Comparison of ENCODE assay signal across 23 mouse cellular contexts in genomic region chr6:122768256-122768655, GRCm38 (mm10). TPM values are rescaled to one million over a fixed set of nuclear protein-coding genes. Genes with fewer than 3 reads are reported as not detected.
A peak's percentile ranks its signal among the peaks of the same experiment; 100 is the strongest.
DNase-seq lines count a peak whose midpoint lies in the region; ATAC-seq and TF ChIP-seq lines count a peak whose summit lies in the region.
"Had no signal": no experiment of that assay in that cellular context is flagged by ENCODE, and none has a peak within 500 bp of the region (broad histone marks: within the 10 kb centered on the region; RNA-seq: fewer than 3 reads in every experiment).

No protein-coding gene starts in this region.

- in situ Hi-C loops in ES-E14 (cut with MboI; ENCODE audit: low sequenced_read_pairs in 2 of 2, unreplicated experiment in 2 of 2), result no loop called here

- WGBS in heart, embryonic 12.5 days, result 87% methylated on average over 5 of the region's 5 CpGs

- H3K4me2 ChIP-seq in heart, embryonic 12.5 days, result no peak overlapping the region
- H3K4me2 ChIP-seq: embryonic facial prominence, embryonic 12.5 days; forebrain, embryonic 13.5 days; hindbrain, embryonic 15.5 days; intestine, embryonic 15.5 days; liver, embryonic 12.5 days; midbrain, embryonic 13.5 days had no signal

- no peaks in the 10 kb centered on the region for H3K36me3 ChIP-seq in heart, embryonic 12.5 days
- no peaks in the 10 kb centered on the region for H3K36me3 ChIP-seq in ES-E14 (ENCODE audit: control insufficient read depth, insufficient read depth, low read length, poor library complexity, severe bottlenecking)
- H3K36me3 ChIP-seq: embryonic facial prominence, embryonic 12.5 days; heart, embryonic 10.5 days; hindbrain, embryonic 15.5 days; intestine, embryonic 15.5 days; liver, embryonic 12.5 days; midbrain, embryonic 13.5 days had no signal

- H3K4me3 ChIP-seq in heart, embryonic 12.5 days, result no peak overlapping the region
- H3K4me3 ChIP-seq in ES-E14 (ENCODE audit: insufficient read depth in 1 of 2, low read depth in 1 of 2, low read length in 2 of 2, poor library complexity in 1 of 2, severe bottlenecking in 1 of 2), result no peak overlapping the region
- H3K4me3 ChIP-seq: embryonic facial prominence, embryonic 12.5 days; forebrain, embryonic 13.5 days; gastrocnemius, adult 2 months; heart, embryonic 10.5 days; hindbrain, embryonic 15.5 days; intestine, embryonic 15.5 days; liver, embryonic 12.5 days; midbrain, embryonic 13.5 days had no signal

- no peak overlapping the region for H3K27ac ChIP-seq in heart, embryonic 12.5 days (ENCODE audit: poor library complexity, severe bottlenecking)
- peak overlapping the region; percentile 71; the same call in 1 of the 2 replicates for H3K27ac ChIP-seq in ES-E14 (ENCODE audit: insufficient read depth, low read depth, low read length, poor library complexity, severe bottlenecking)
- H3K27ac ChIP-seq: embryonic facial prominence, embryonic 12.5 days; forebrain, embryonic 13.5 days; gastrocnemius, adult 2 months; heart, embryonic 10.5 days; hindbrain, embryonic 15.5 days; intestine, embryonic 15.5 days; liver, embryonic 12.5 days; midbrain, embryonic 13.5 days had no signal

- H3K4me1 ChIP-seq in heart, embryonic 12.5 days (replicated peaks), result peaks cover 13% of the 10 kb centered on the region; the same call in 1 of the 2 replicates
- peaks cover 18 to 19% of the 10 kb centered on the region in 2 experiments for H3K4me1 ChIP-seq in ES-E14 (ENCODE audit: control insufficient read depth in 2 of 2, insufficient read depth in 2 of 2, low read length in 2 of 2, poor library complexity in 1 of 2)

- H3K27me3 ChIP-seq in heart, embryonic 12.5 days (replicated peaks), result no peaks in the 10 kb centered on the region
- H3K27me3 ChIP-seq: hindbrain, embryonic 15.5 days; intestine, embryonic 15.5 days; liver, embryonic 12.5 days had no signal

- DNase-seq in heart, adult 11 months, result peak; percentile 73
- DNase-seq in ES-E14 (ENCODE audit: low read depth, low spot score), result no peak
- DNase-seq in cerebellum, adult 8-10 months, result peak; percentile 64
- DNase-seq in cerebellum, postnatal 36 days, result peak; percentile 67 to 71
- DNase-seq in right cerebral cortex, postnatal 10 days (ENCODE audit: low spot score in 2 of 2), result no peak
- no peak for DNase-seq in urinary bladder, adult 18-20 months (ENCODE audit: low spot score in 2 of 2)
- no peak for DNase-seq in left cerebral cortex, adult 9 months (ENCODE audit: low spot score in 2 of 2)
- DNase-seq: adrenal gland, adult 2 months; gastrocnemius, adult 2 months; kidney, postnatal 36 days; lung, adult 18-20 months; lung, postnatal 10 days; right cerebral cortex, postnatal 14 days; thymus, postnatal 14 days had no signal

- no peaks in the 10 kb centered on the region for H3K9me3 ChIP-seq in heart, embryonic 12.5 days (replicated peaks)
- no peaks in the 10 kb centered on the region for H3K9me3 ChIP-seq in ES-E14 (ENCODE audit: control insufficient read depth, insufficient read depth, low read depth, low read length)
- H3K9me3 ChIP-seq: embryonic facial prominence, embryonic 12.5 days; forebrain, embryonic 13.5 days; heart, embryonic 10.5 days; hindbrain, embryonic 15.5 days; intestine, embryonic 15.5 days; liver, embryonic 12.5 days; midbrain, embryonic 13.5 days had no signal

- ATAC-seq in heart, embryonic 12.5 days (ENCODE audit: insufficient number of reproducible peaks, low FRiP score), result no peak
- ATAC-seq: CD4-positive, CD25-positive, alpha-beta regulatory T cell, adult 4 months; forebrain, embryonic 13.5 days; intestine, embryonic 15.5 days; liver, embryonic 12.5 days; midbrain, embryonic 13.5 days had no signal

- no peak overlapping the region for H3K9ac ChIP-seq in heart, embryonic 12.5 days
- peak overlapping the region; percentile 44; the same call in 1 of the 2 replicates for H3K9ac ChIP-seq in ES-E14 (ENCODE audit: insufficient read depth, low read depth, low read length, poor library complexity, severe bottlenecking)
- H3K9ac ChIP-seq: embryonic facial prominence, embryonic 12.5 days; forebrain, embryonic 13.5 days; hindbrain, embryonic 15.5 days; intestine, embryonic 15.5 days; liver, embryonic 12.5 days; midbrain, embryonic 13.5 days had no signal

TF ChIP-seq in ES-E14, 5 proteins besides CTCF, POLR2A, EP300 and RAD21:
- no peak for TF ChIP-seq CHD2 (IDR thresholded peaks at IDR 0.05; ENCODE audit: low read depth, low read length)
- TF ChIP-seq HCFC1 (IDR thresholded peaks at IDR 0.05; ENCODE audit: borderline replicate concordance, insufficient read depth, low read length), result no peak
- TF ChIP-seq ZC3H11A (IDR thresholded peaks at IDR 0.05; ENCODE audit: borderline replicate concordance, low read depth, low read length), result no peak
- no peak for TF ChIP-seq MAFK (IDR thresholded peaks at IDR 0.05; ENCODE audit: insufficient read depth, low read depth, low read length)
- TF ChIP-seq ZNF384 (IDR thresholded peaks at IDR 0.05; ENCODE audit: low read depth, low read length), result no peak
TF ChIP-seq in ES-E14: peak in this region for 0.

RNA-seq across cellular contexts. Expression of gene Slc2a3, which starts 33.2 kb away (rescaled TPM):
- polyA plus RNA-seq in heart, embryonic 12.5 days (2016; fragmentation: Nextera tagmentation; extraction: Ambion mirVana), result 26.6 and 27.7 TPM in 2 replicates
- total RNA-seq in ES-E14 (2012; rRNA removed), result 890 and 1,987 TPM in 2 replicates

RNA-seq across cellular contexts. Expression of gene Foxj2, which starts 51.5 kb away (rescaled TPM):
- polyA plus RNA-seq in heart, embryonic 12.5 days (2016; fragmentation: Nextera tagmentation; extraction: Ambion mirVana), result 7.8 and 8.4 TPM in 2 replicates
- total RNA-seq in ES-E14 (2012; rRNA removed), result 1.3 and 1.7 TPM in 2 replicates

Comparison
In these comparisons a context has a peak if more than half of its experiments do, and no peak if none do; other contexts are left out.
1. DNase-seq: peak in heart, adult 11 months (single experiment), cerebellum, adult 8-10 months (single experiment) and cerebellum, postnatal 36 days (2 of 2); none in ES-E14 (single experiment), right cerebral cortex, postnatal 10 days (0 of 2), urinary bladder, adult 18-20 months (0 of 2) and left cerebral cortex, adult 9 months (0 of 2).